Mouse (Mus musculus) G1E (cell line): Measurements from ENCODE around the gene Mrpl51.

Source experiments
- CTCF ChIP-seq: IDR thresholded peaks from 2 replicates; pipeline ENCODE4 v1.5.1; 2012; ENCODE audit warnings: low read depth, low read length, inconsistent platforms, mixed read lengths
- TAL1 ChIP-seq: conservative IDR thresholded peaks from 2 replicates; pipeline ENCODE4 v1.6.1; 2012; ENCODE audit warnings: low read depth, low read length, inconsistent platforms, mixed read lengths

DNA sequence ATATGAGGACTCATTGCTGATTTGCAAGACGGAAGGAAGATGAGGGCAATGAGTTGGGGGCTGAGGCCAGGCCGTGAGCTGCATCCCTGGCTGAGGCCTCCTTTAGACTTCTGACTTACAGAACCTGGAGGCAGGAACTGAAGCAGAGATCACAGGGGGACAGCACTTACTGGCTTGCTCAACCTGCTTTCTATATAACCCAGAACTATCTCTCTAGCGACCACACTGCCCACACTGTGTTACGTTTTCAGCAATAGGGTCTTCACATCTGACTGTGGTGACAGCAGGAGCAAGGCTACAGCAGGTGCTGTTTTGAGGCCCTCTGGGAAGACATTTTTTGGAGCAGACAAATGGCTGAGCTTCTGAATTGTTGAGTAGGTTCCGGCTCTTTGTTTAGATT is 49.0 kb downstream of the Mrpl51 start:
- no peak for TF ChIP-seq CTCF
- TF ChIP-seq TAL1: no peak
